Mouse (Mus musculus): ENCODE measurements around the gene Rsph3a.
"Not testable (repeated sequence)": the region's sequence is repeated elsewhere in the genome, so short reads cannot be mapped to it uniquely, and the experiment has no call there.

- not testable (repeated sequence) for TF ChIP-seq CTCF (IDR thresholded peaks at IDR 0.05; ENCODE audit: control insufficient read depth, insufficient read depth, low read length); POLR2A (IDR thresholded peaks at IDR 0.05; ENCODE audit: borderline replicate concordance, control insufficient read depth, low read depth, low read length)
Measured at GRCm38 (mm10) chr17:7964398-7964797, 19.0 kb downstream of the Rsph3a start.
